Mouse (Mus musculus) ES-Bruce4 (cell line): ENCODE results near the gene Ggcx. TPM values are rescaled to one million over a fixed set of nuclear protein-coding genes. Genes with fewer than 3 reads are reported as not detected.

Experiments
- H3K27ac ChIP-seq: 2 replicates; pipeline ENCODE4 v1.5.1; 2012; ENCODE audit warnings: low read length, inconsistent platforms; ENCODE audit not compliant: insufficient read depth
- H3K27me3 ChIP-seq: 2 replicates; pipeline ENCODE4 v1.6.1; 2012; ENCODE audit warnings: mild to moderate bottlenecking, low read length, inconsistent platforms; ENCODE audit not compliant: control insufficient read depth, poor library complexity, insufficient read depth, severe bottlenecking
- H3K36me3 ChIP-seq: 2 replicates; pipeline ENCODE4 v1.6.1; 2012; ENCODE audit warnings: inconsistent platforms, mild to moderate bottlenecking, low read length, moderate library complexity; ENCODE audit not compliant: control insufficient read depth, poor library complexity, insufficient read depth, severe bottlenecking
- H3K4me1 ChIP-seq: one replicate; pipeline ENCODE4 v1.8.1; 2011; ENCODE audit warnings: low read length; ENCODE audit not compliant: control insufficient read depth, insufficient read depth
- H3K4me3 ChIP-seq: 2 replicates; pipeline ENCODE4 v1.5.1; 2011; ENCODE audit warnings: low read depth, mild to moderate bottlenecking, low read length
- H3K9ac ChIP-seq: 2 replicates; pipeline ENCODE4 v1.6.1; 2012; ENCODE audit warnings: low read depth, mild to moderate bottlenecking, inconsistent platforms; ENCODE audit not compliant: poor library complexity, severe bottlenecking
- H3K9me3 ChIP-seq: replicated peaks from 2 replicates; pipeline ENCODE4 v1.6.1; 2012; ENCODE audit warnings: mild to moderate bottlenecking, low read length, inconsistent platforms; ENCODE audit not compliant: control insufficient read depth, poor library complexity, insufficient read depth, severe bottlenecking
- CTCF ChIP-seq: IDR thresholded peaks from one replicate; pipeline ENCODE4 v1.8.1; 2011; ENCODE audit warnings: low read depth, low read length
- EP300 ChIP-seq: IDR thresholded peaks from 2 replicates; pipeline ENCODE4 v1.6.1; 2011; ENCODE audit warnings: low read depth, low read length; ENCODE audit not compliant: insufficient read depth
- POLR2A ChIP-seq: IDR thresholded peaks from one replicate; pipeline ENCODE4 v1.8.1; 2011; ENCODE audit warnings: low read length; ENCODE audit not compliant: insufficient read depth
- polyA plus RNA-seq: library from polyadenylated mRNA; stranded (reverse); fragments of >200 nt; gene quantifications from 2 replicates; pipeline ENCODE4 v1.2.4, GENCODE M21; 2011; ENCODE audit warnings: low read depth; ENCODE audit not compliant: missing spikeins, insufficient read depth, insufficient read length

Gene Ggcx
- polyA plus RNA-seq, 1 experiment: 16.6 TPM

GRCm38 (mm10) chr6:72401875-72402274, 12.2 kb upstream of the Ggcx start:
- no peaks in the 10 kb centered on the region for H3K9me3 ChIP-seq
- H3K27me3 ChIP-seq: no peaks in the 10 kb centered on the region
- H3K9ac ChIP-seq: no peak overlapping the region
- no peaks in the 10 kb centered on the region for H3K36me3 ChIP-seq
- H3K4me3 ChIP-seq: no peak overlapping the region
- TF ChIP-seq CTCF (peak; percentile 73), EP300 (no peak)
- H3K4me1 ChIP-seq: no peaks in the 10 kb centered on the region
- H3K27ac ChIP-seq: no peak overlapping the region

- H3K27me3 ChIP-seq: no peaks in the 10 kb centered on the region
These were observed 8.8 kb upstream of the Ggcx start for GRCm38 (mm10) chr6:72405356-72405755.

GRCm38 (mm10) chr6:72407119-72407518, 7.0 kb upstream of the Ggcx start:
- H3K9ac ChIP-seq: no peak overlapping the region
- H3K27me3 ChIP-seq: no peaks in the 10 kb centered on the region
- H3K27ac ChIP-seq: no peak overlapping the region
- H3K4me3 ChIP-seq: no peak overlapping the region
- H3K9me3 ChIP-seq: no peaks in the 10 kb centered on the region
- TF ChIP-seq CTCF (peak; percentile 100), EP300 (no peak)
- no peaks in the 10 kb centered on the region for H3K36me3 ChIP-seq
- no peaks in the 10 kb centered on the region for H3K4me1 ChIP-seq

More at GRCm38 (mm10) chr6:72405356-72405755, 8.8 kb upstream of the Ggcx start:
- Histone ChIP-seq H3K9me3 (no peaks in the 10 kb centered on the region), H3K9ac (no peak overlapping the region), H3K36me3 (no peaks in the 10 kb centered on the region), H3K4me3 (no peak overlapping the region), H3K4me1 (no peaks in the 10 kb centered on the region), H3K27ac (no peak overlapping the region)
- TF ChIP-seq POLR2A (no peak), CTCF (no peak), EP300 (no peak)

- H3K27me3 ChIP-seq: no peaks in the 10 kb centered on the region
- H3K27ac ChIP-seq: no peak overlapping the region
- peak; percentile 29 for TF ChIP-seq CTCF
- TF ChIP-seq POLR2A: no peak
- H3K4me3 ChIP-seq: no peak overlapping the region
- H3K4me1 ChIP-seq: no peaks in the 10 kb centered on the region
- H3K36me3 ChIP-seq: no peaks in the 10 kb centered on the region
- no peaks in the 10 kb centered on the region for H3K9me3 ChIP-seq
- no peak overlapping the region for H3K9ac ChIP-seq
These were observed 4.5 kb upstream of the Ggcx start for GRCm38 (mm10) chr6:72409567-72409966.

- Histone ChIP-seq H3K36me3 (no peaks in the 10 kb centered on the region), H3K27ac (no peak overlapping the region), H3K4me1 (no peaks in the 10 kb centered on the region), H3K4me3 (no peak overlapping the region), H3K9me3 (no peaks in the 10 kb centered on the region), H3K9ac (no peak overlapping the region), H3K27me3 (no peaks in the 10 kb centered on the region)
- TF ChIP-seq CTCF (peak; percentile 55), POLR2A (no peak), EP300 (no peak)
These were observed 4.1 kb upstream of the Ggcx start for GRCm38 (mm10) chr6:72410003-72410402.

- Histone ChIP-seq H3K4me3 (no peak overlapping the region), H3K27me3 (no peaks in the 10 kb centered on the region), H3K36me3 (no peaks in the 10 kb centered on the region), H3K9me3 (no peaks in the 10 kb centered on the region), H3K27ac (no peak overlapping the region), H3K9ac (no peak overlapping the region), H3K4me1 (no peaks in the 10 kb centered on the region)
- TF ChIP-seq CTCF (no peak), EP300 (no peak), POLR2A (no peak)
These were observed 3.6 kb upstream of the Ggcx start for GRCm38 (mm10) chr6:72410518-72410917.
